Mouse (Mus musculus): ENCODE measurements at regions not wholly inside any gene's neighbourhood (a gene's known extent, or its start where the extent isn't known, plus 50 kb on each side); places are given as distances from the start of the nearest gene placed in this dataset.

- TF ChIP-seq CTCF (IDR thresholded peaks at IDR 0.05; ENCODE audit: low read depth, low read length) (no peak), POLR2A (IDR thresholded peaks at IDR 0.05; ENCODE audit: extremely low read depth, insufficient read depth, low read length) (no peak)
Observed at GRCm38 (mm10) chr3:9887627-9887994, 200.3 kb upstream of the Gm9833 start.

Data from liver, adult 2 months (tissue).